ENCODE assay signal across 26 mouse cellular contexts in genomic region chr1:155075856-155076255, GRCm38 (mm10). TPM values are rescaled to one million over a fixed set of nuclear protein-coding genes. Genes with fewer than 3 reads are reported as not detected.
DNase-seq lines count a peak whose midpoint lies in the region; ATAC-seq and TF ChIP-seq lines count a peak whose summit lies in the region.
"Had no signal": no experiment of that assay in that cellular context is flagged by ENCODE, and none has a peak within 500 bp of the region (broad histone marks: within the 10 kb centered on the region; RNA-seq: fewer than 3 reads in every experiment).

No protein-coding gene starts in this region.

- ATAC-seq in forebrain, embryonic 11.5 days (replicated peaks; ENCODE audit: low FRiP score) = no peak
- 0 out of 2 replicates have a peak, but pooled peaks have one; percentile 12 for ATAC-seq in lung, postnatal 0 days
- peak; percentile 41 for ATAC-seq in liver, postnatal 0 days
- ATAC-seq: forebrain, embryonic 16.5 days; midbrain, embryonic 15.5 days had no signal

- TF ChIP-seq EP300 in lung, postnatal 0 days (IDR thresholded peaks at IDR 0.05) = peak; percentile 26; the same call in 1 of the 2 replicates
- no peak for TF ChIP-seq EP300 in liver, postnatal 0 days (IDR thresholded peaks at IDR 0.05; ENCODE audit: low read depth)

- 84% methylated on average over 7 of the region's 7 CpGs for WGBS in forebrain, embryonic 10.5 days
- WGBS in forebrain, embryonic 11.5 days = 90% methylated on average over 7 of the region's 7 CpGs
- WGBS in lung, postnatal 0 days = 77% methylated on average over 7 of the region's 7 CpGs
- 57% methylated on average over 7 of the region's 7 CpGs for WGBS in liver, postnatal 0 days (ENCODE audit: insufficient replicate concordance)
- 84% methylated on average over 7 of the region's 7 CpGs for WGBS in heart, embryonic 10.5 days

- no peak overlapping the region for H3K4me2 ChIP-seq in forebrain, embryonic 11.5 days (ENCODE audit: low read depth, low read length, severe bottlenecking)
- H3K4me2 ChIP-seq in lung, postnatal 0 days (replicated peaks; ENCODE audit: low read depth, low read length) = no peak overlapping the region
- no peak overlapping the region for H3K4me2 ChIP-seq in liver, postnatal 0 days (ENCODE audit: low read depth, low read length)
- H3K4me2 ChIP-seq: heart, embryonic 13.5 days; hindbrain, embryonic 12.5 days; limb, embryonic 13.5 days; midbrain, embryonic 15.5 days; stomach, embryonic 15.5 days had no signal

- 0 out of 2 replicates have a peak overlapping the region, but pooled peaks have one; percentile 60 for H3K27ac ChIP-seq in forebrain, embryonic 10.5 days
- H3K27ac ChIP-seq in forebrain, embryonic 11.5 days (ENCODE audit: low read depth, low read length) = no peak overlapping the region
- H3K27ac ChIP-seq in lung, postnatal 0 days (ENCODE audit: low read length) = no peak overlapping the region
- H3K27ac ChIP-seq in liver, postnatal 0 days (ENCODE audit: low read depth) = no peak overlapping the region
- H3K27ac ChIP-seq in heart, embryonic 10.5 days = no peak overlapping the region
- H3K27ac ChIP-seq: heart, embryonic 13.5 days; hindbrain, embryonic 12.5 days; limb, embryonic 13.5 days; midbrain, embryonic 15.5 days had no signal

- H3K27me3 ChIP-seq in forebrain, embryonic 10.5 days (ENCODE audit: poor library complexity, severe bottlenecking) = peaks cover 33% of the 10 kb centered on the region
- H3K27me3 ChIP-seq in forebrain, embryonic 11.5 days (ENCODE audit: control insufficient read depth, insufficient read depth, low read length) = no peaks in the 10 kb centered on the region
- no peaks in the 10 kb centered on the region for H3K27me3 ChIP-seq in lung, postnatal 0 days (replicated peaks; ENCODE audit: insufficient read depth, low read length)
- H3K27me3 ChIP-seq in liver, postnatal 0 days (ENCODE audit: insufficient read depth, low read length) = no peaks in the 10 kb centered on the region
- 0 out of 2 replicates have a peak, but pooled peaks cover 21% of the 10 kb centered on the region for H3K27me3 ChIP-seq in heart, embryonic 10.5 days (ENCODE audit: insufficient read depth, poor library complexity, severe bottlenecking)
- H3K27me3 ChIP-seq: hindbrain, embryonic 12.5 days; limb, embryonic 13.5 days; midbrain, embryonic 15.5 days; stomach, embryonic 15.5 days had no signal

- TF ChIP-seq CTCF in lung, postnatal 0 days (IDR thresholded peaks at IDR 0.05) = no peak
- TF ChIP-seq CTCF in liver, postnatal 0 days (IDR thresholded peaks at IDR 0.05; ENCODE audit: low read depth) = no peak

- no peak overlapping the region for H3K9ac ChIP-seq in forebrain, embryonic 11.5 days (ENCODE audit: low read length)
- no peak overlapping the region for H3K9ac ChIP-seq in lung, postnatal 0 days (replicated peaks; ENCODE audit: low read depth)
- no peak overlapping the region for H3K9ac ChIP-seq in liver, postnatal 0 days (replicated peaks)
- H3K9ac ChIP-seq: heart, embryonic 13.5 days; hindbrain, embryonic 12.5 days; limb, embryonic 13.5 days; midbrain, embryonic 15.5 days; stomach, embryonic 15.5 days had no signal

- H3K4me1 ChIP-seq in forebrain, embryonic 10.5 days = peaks cover 68% of the 10 kb centered on the region
- H3K4me1 ChIP-seq in forebrain, embryonic 11.5 days (replicated peaks; ENCODE audit: control insufficient read depth, insufficient read depth, low read length) = peaks cover 16% of the 10 kb centered on the region
- H3K4me1 ChIP-seq in lung, postnatal 0 days (ENCODE audit: insufficient read depth, low read depth, low read length) = peaks cover 12% of the 10 kb centered on the region
- peaks cover 36% of the 10 kb centered on the region for H3K4me1 ChIP-seq in liver, postnatal 0 days (ENCODE audit: insufficient read depth)
- peaks cover 46% of the 10 kb centered on the region for H3K4me1 ChIP-seq in heart, embryonic 10.5 days

- H3K36me3 ChIP-seq in forebrain, embryonic 10.5 days (replicated peaks) = no peaks in the 10 kb centered on the region
- H3K36me3 ChIP-seq in forebrain, embryonic 11.5 days (ENCODE audit: control insufficient read depth, insufficient read depth, low read length) = no peaks in the 10 kb centered on the region
- H3K36me3 ChIP-seq in lung, postnatal 0 days (ENCODE audit: insufficient read depth, low read length) = no peaks in the 10 kb centered on the region
- H3K36me3 ChIP-seq in liver, postnatal 0 days (replicated peaks; ENCODE audit: insufficient read depth, low read length) = no peaks in the 10 kb centered on the region
- H3K36me3 ChIP-seq in heart, embryonic 10.5 days = no peaks in the 10 kb centered on the region
- H3K36me3 ChIP-seq: heart, embryonic 13.5 days; hindbrain, embryonic 12.5 days; limb, embryonic 13.5 days; midbrain, embryonic 15.5 days; stomach, embryonic 15.5 days had no signal

- no peak overlapping the region for H3K4me3 ChIP-seq in forebrain, embryonic 10.5 days
- H3K4me3 ChIP-seq in forebrain, embryonic 11.5 days (ENCODE audit: low read depth, low read length) = no peak overlapping the region
- H3K4me3 ChIP-seq in lung, postnatal 0 days (ENCODE audit: low read depth, low read length) = no peak overlapping the region
- H3K4me3 ChIP-seq in liver, postnatal 0 days (ENCODE audit: low read depth, low read length) = no peak overlapping the region
- no peak overlapping the region for H3K4me3 ChIP-seq in heart, embryonic 10.5 days
- H3K4me3 ChIP-seq: heart, embryonic 13.5 days; hindbrain, embryonic 12.5 days; limb, embryonic 13.5 days; midbrain, embryonic 15.5 days; stomach, embryonic 15.5 days had no signal

- H3K9me3 ChIP-seq in forebrain, embryonic 10.5 days = no peaks in the 10 kb centered on the region
- no peaks in the 10 kb centered on the region for H3K9me3 ChIP-seq in forebrain, embryonic 11.5 days (ENCODE audit: control insufficient read depth, low read length)
- H3K9me3 ChIP-seq in lung, postnatal 0 days (ENCODE audit: low read length) = no peaks in the 10 kb centered on the region
- H3K9me3 ChIP-seq in liver, postnatal 0 days (ENCODE audit: low read length) = no peaks in the 10 kb centered on the region
- no peaks in the 10 kb centered on the region for H3K9me3 ChIP-seq in heart, embryonic 10.5 days
- H3K9me3 ChIP-seq: heart, embryonic 13.5 days; hindbrain, embryonic 12.5 days; limb, embryonic 13.5 days; midbrain, embryonic 15.5 days; stomach, embryonic 15.5 days had no signal

- DNase-seq in forebrain, embryonic 10.5 days (ENCODE audit: extremely low spot score, low spot score) = no peak
- DNase-seq in forebrain, embryonic 11.5 days (ENCODE audit: low spot score) = no peak
- DNase-seq in lung, postnatal 0 days (ENCODE audit: low spot score) = peak; percentile 56
- DNase-seq in lung, postnatal 4 days = no peak
- DNase-seq in liver, postnatal 0 days = no peak
- DNase-seq in urinary bladder, postnatal 25 days (ENCODE audit: low spot score) = no peak
- DNase-seq in heart, embryonic 10.5 days (ENCODE audit: low spot score) = no peak
- no peak for DNase-seq in right cerebral cortex, adult 2 months (ENCODE audit: low spot score in 2 of 2)
- DNase-seq: B cell, adult 2 months; cerebellum, adult 11-12 months; cerebellum, postnatal 10 days; gastrocnemius, postnatal 25 days; heart, adult 18-20 months; heart, postnatal 14 days; kidney, adult 18-20 months; kidney, postnatal 4 days; layer of hippocampus, adult 9-11 months; lung, adult 2 months; thymus, adult 18-20 months; thymus, postnatal 4 days had no signal

RNA-seq across cellular contexts. Expression of gene Ier5, which starts 23.6 kb away (rescaled TPM):
- polyA plus RNA-seq in forebrain, embryonic 10.5 days (2016; fragmentation: Nextera tagmentation; extraction: Ambion mirVana) = 3.6 and 4.1 TPM in 2 replicates
- 19.4 and 28.0 TPM in 2 replicates for polyA plus RNA-seq in forebrain, embryonic 11.5 days (2014; fragmentation: Nextera tagmentation; extraction: Ambion mirVana)
- 10.9 and 15.3 TPM in 2 replicates for polyA plus RNA-seq in lung, postnatal 0 days (2015; fragmentation: Nextera tagmentation; extraction: Ambion mirVana)
- polyA plus RNA-seq in liver, postnatal 0 days (2015; fragmentation: Nextera tagmentation; extraction: Ambion mirVana) = 1.5 and 3.2 TPM in 2 replicates
- 3.4 and 8.6 TPM in 2 replicates for polyA plus RNA-seq in heart, embryonic 10.5 days (2016; fragmentation: Nextera tagmentation; extraction: Ambion mirVana)
